Mouse (Mus musculus) heart, postnatal 0 days (tissue): ENCODE data around the gene Btnl1.

Source experiments
- CTCF ChIP-seq: IDR thresholded peaks from 2 replicates; pipeline ENCODE4 v1.5.1; 2016; ENCODE audit warnings: antibody characterized with exemption, control low read depth, low read depth
- EP300 ChIP-seq: IDR thresholded peaks from 2 replicates; pipeline ENCODE4 v1.6.1; 2016; ENCODE audit warnings: antibody characterized with exemption, low read depth

DNA sequence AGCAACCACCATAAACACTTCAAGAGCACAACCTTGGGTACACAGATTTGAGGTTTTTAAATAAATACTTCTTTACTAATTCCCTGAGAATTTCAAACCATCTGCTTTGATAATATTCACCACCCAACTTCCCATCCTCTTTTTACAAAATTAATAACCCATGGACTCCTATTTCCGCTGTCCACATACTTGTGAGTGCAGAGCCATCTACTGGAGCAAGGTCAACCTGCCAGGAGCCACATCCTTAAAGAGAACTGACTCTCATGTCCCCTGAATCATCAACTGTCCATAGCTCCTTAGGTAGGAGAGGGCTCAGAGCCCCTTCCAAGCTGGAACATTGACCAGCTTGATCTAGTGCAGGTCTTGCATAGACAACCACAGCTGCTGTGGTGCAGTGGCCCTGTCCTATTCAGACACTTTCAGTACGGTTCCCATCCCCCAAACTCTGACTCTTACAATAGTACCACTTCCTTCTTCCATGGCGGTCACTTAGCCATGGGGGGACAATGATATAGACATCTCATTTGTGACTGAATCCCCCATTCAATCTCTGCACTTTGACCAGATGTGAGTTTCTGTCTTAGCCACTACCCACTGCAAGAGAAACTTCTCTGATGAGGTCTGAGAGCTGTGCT, 13.1 kb upstream of the Btnl1 start:
- TF ChIP-seq CTCF (no peak), EP300 (no peak)
